ENCODE assay signal across 9 mouse cellular contexts in the genomic region with DNA sequence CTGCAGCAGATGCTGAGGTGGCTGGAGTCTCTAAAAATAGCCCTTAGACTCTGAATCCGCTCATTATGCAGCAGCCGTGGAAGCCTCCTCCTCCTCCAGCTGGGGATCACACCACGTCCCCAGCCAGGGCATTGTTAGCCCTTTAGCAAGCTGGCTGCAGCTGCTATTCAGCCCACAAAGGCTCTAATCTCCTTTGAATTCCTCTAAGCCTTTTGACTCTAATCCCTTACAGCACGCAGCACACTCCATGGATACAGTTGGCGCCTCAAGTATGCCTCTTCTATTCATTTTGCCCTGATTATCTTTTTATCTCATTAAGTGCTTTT.
DNase-seq lines count a peak whose midpoint lies in the region; ATAC-seq and TF ChIP-seq lines count a peak whose summit lies in the region.
"Had no signal": no experiment of that assay in that cellular context is flagged by ENCODE, and none has a peak within 500 bp of the region (broad histone marks: within the 10 kb centered on the region; RNA-seq: fewer than 3 reads in every experiment).

No protein-coding gene starts in this region.

- H3K27ac ChIP-seq in limb, embryonic 14.5 days (replicated peaks; ENCODE audit: low read depth, low read length): no peak overlapping the region
- H3K27ac ChIP-seq: liver, embryonic 14.5 days had no signal

- H3K4me1 ChIP-seq in limb, embryonic 14.5 days (ENCODE audit: control insufficient read depth, insufficient read depth, low read length): no peaks in the 10 kb centered on the region

- WGBS in limb, embryonic 14.5 days: 15% methylated on average over 5 of the region's 5 CpGs

- no peak overlapping the region for H3K9ac ChIP-seq in limb, embryonic 14.5 days (ENCODE audit: low read depth, low read length, severe bottlenecking)
- H3K9ac ChIP-seq: liver, embryonic 14.5 days had no signal

- ATAC-seq in limb, embryonic 14.5 days (ENCODE audit: low FRiP score, low read depth): peak; percentile 47; the same call in 1 of the 2 replicates
- no peak for ATAC-seq in inflammation-experienced regulatory T-cells, adult 6 months

- peak; percentile 22 to 42 for DNase-seq in heart, adult 18-20 months
- no peak for DNase-seq in heart, postnatal 25 days (ENCODE audit: low spot score)
- DNase-seq in embryo, embryonic 10.5 days (ENCODE audit: low spot score): peak; percentile 88
- DNase-seq in heart, postnatal 4 days: peak; percentile 53
- DNase-seq in limb, embryonic 14.5 days (ENCODE audit: low spot score): peak; percentile 43
- DNase-seq in testis, postnatal 14 days (ENCODE audit: low spot score): peak; percentile 17
- no peak for DNase-seq in adrenal gland, postnatal 14 days

- no peaks in the 10 kb centered on the region for H3K27me3 ChIP-seq in limb, embryonic 14.5 days (ENCODE audit: control insufficient read depth, insufficient read depth, low read length)

- H3K4me2 ChIP-seq in limb, embryonic 14.5 days (replicated peaks; ENCODE audit: low read depth, low read length, severe bottlenecking): no peak overlapping the region

- H3K9me3 ChIP-seq in limb, embryonic 14.5 days (ENCODE audit: control insufficient read depth, low read length): no peaks in the 10 kb centered on the region

- TF ChIP-seq POLR2A in limb, embryonic 14.5 days (IDR thresholded peaks at IDR 0.05; ENCODE audit: borderline replicate concordance, extremely low read depth, insufficient read depth, insufficient read length): no peak

- no peaks in the 10 kb centered on the region for H3K36me3 ChIP-seq in limb, embryonic 14.5 days (ENCODE audit: control insufficient read depth, insufficient read depth, low read length)

- intact Hi-C loops in heart, postnatal 25 days (cut with DNase I): no loop called here

- H3K4me3 ChIP-seq in limb, embryonic 14.5 days (replicated peaks; ENCODE audit: low read length): no peak overlapping the region

Comparison
In these comparisons a context has a peak if more than half of its experiments do, and no peak if none do; other contexts are left out.
1. DNase-seq: peak in heart, adult 18-20 months (2 of 2), embryo, embryonic 10.5 days (single experiment), heart, postnatal 4 days (single experiment), limb, embryonic 14.5 days (single experiment) and testis, postnatal 14 days (single experiment); none in heart, postnatal 25 days (single experiment) and adrenal gland, postnatal 14 days (single experiment).